Comparison of ENCODE assay signal across 23 mouse cellular contexts in the genomic region with DNA sequence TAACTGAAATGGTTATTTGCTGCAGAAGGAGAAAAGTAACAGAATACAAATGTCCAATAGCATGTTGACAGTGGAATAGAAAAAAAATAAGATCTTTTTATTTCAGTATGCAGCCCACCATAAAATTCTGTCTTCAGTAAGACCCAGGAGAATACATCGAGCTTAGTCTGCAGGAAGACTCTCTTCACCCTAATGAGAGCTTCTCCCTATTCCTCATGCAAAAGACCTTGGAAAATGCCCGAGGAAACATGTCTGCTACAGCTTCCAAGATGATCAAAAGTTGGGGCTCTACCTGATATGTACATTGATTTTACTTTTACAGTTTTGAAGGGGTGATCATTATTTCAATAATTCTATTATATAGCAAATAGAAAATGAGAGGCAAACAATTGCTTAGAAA.
A peak's percentile ranks its signal among the peaks of the same experiment; 100 is the strongest.
DNase-seq lines count a peak whose midpoint lies in the region; ATAC-seq lines count a peak whose summit lies in the region.
"Had no signal": no experiment of that assay in that cellular context is flagged by ENCODE, and none has a peak within 500 bp of the region (broad histone marks: within the 10 kb centered on the region; RNA-seq: fewer than 3 reads in every experiment).

No protein-coding gene starts in this region.

- 70% methylated on average over 2 of the region's 2 CpGs for WGBS in midbrain, embryonic 12.5 days
- WGBS in midbrain, embryonic 10.5 days = 83% methylated on average over 2 of the region's 2 CpGs
- WGBS in midbrain, embryonic 14.5 days = 34% methylated on average over 2 of the region's 2 CpGs
- WGBS in midbrain, embryonic 11.5 days = 73% methylated on average over 2 of the region's 2 CpGs
- 35% methylated on average over 2 of the region's 2 CpGs for WGBS in midbrain, embryonic 16.5 days

- peaks cover 3% of the 10 kb centered on the region; the same call in 1 of the 2 replicates for H3K4me1 ChIP-seq in midbrain, embryonic 12.5 days
- peaks cover 8% of the 10 kb centered on the region; the same call in 1 of the 2 replicates for H3K4me1 ChIP-seq in midbrain, embryonic 10.5 days
- H3K4me1 ChIP-seq in midbrain, embryonic 14.5 days (ENCODE audit: control insufficient read depth, insufficient read depth, low read length) = peaks cover 16% of the 10 kb centered on the region
- peaks cover 3% of the 10 kb centered on the region; the same call in 1 of the 2 replicates for H3K4me1 ChIP-seq in midbrain, embryonic 11.5 days (ENCODE audit: control insufficient read depth, insufficient read depth, low read length)
- peaks cover 11% of the 10 kb centered on the region; the same call in 1 of the 2 replicates for H3K4me1 ChIP-seq in midbrain, embryonic 16.5 days (ENCODE audit: control insufficient read depth, insufficient read depth, low read length)
- H3K4me1 ChIP-seq: embryonic facial prominence, embryonic 13.5 days; embryonic facial prominence, embryonic 15.5 days had no signal

- H3K9me3 ChIP-seq in midbrain, embryonic 12.5 days = no peaks in the 10 kb centered on the region
- H3K9me3 ChIP-seq in midbrain, embryonic 10.5 days (replicated peaks) = no peaks in the 10 kb centered on the region
- no peaks in the 10 kb centered on the region for H3K9me3 ChIP-seq in midbrain, embryonic 14.5 days (ENCODE audit: control insufficient read depth, low read length)
- H3K9me3 ChIP-seq in midbrain, embryonic 11.5 days (ENCODE audit: control insufficient read depth, low read length) = no peaks in the 10 kb centered on the region
- H3K9me3 ChIP-seq in midbrain, embryonic 16.5 days (replicated peaks; ENCODE audit: control insufficient read depth, low read length, poor library complexity, severe bottlenecking) = no peaks in the 10 kb centered on the region
- H3K9me3 ChIP-seq: embryonic facial prominence, embryonic 13.5 days; embryonic facial prominence, embryonic 15.5 days; forebrain, embryonic 10.5 days; forebrain, embryonic 12.5 days had no signal

- H3K4me2 ChIP-seq in midbrain, embryonic 12.5 days (replicated peaks) = no peak overlapping the region
- no peak overlapping the region for H3K4me2 ChIP-seq in midbrain, embryonic 14.5 days (ENCODE audit: low read length)
- H3K4me2 ChIP-seq in midbrain, embryonic 11.5 days = no peak overlapping the region
- no peak overlapping the region for H3K4me2 ChIP-seq in midbrain, embryonic 16.5 days (ENCODE audit: low read length)
- H3K4me2 ChIP-seq: embryonic facial prominence, embryonic 13.5 days; embryonic facial prominence, embryonic 15.5 days; forebrain, embryonic 12.5 days had no signal

- intact Hi-C loops in gastrocnemius, postnatal 36 days (cut with DNase I) = no loop called here

- ATAC-seq in midbrain, embryonic 12.5 days (ENCODE audit: low FRiP score, low read depth) = no peak
- ATAC-seq in midbrain, embryonic 14.5 days (ENCODE audit: low FRiP score, low TSS enrichment) = no peak
- ATAC-seq in midbrain, embryonic 11.5 days (ENCODE audit: low FRiP score) = no peak
- 0 out of 2 replicates have a peak, but pooled peaks have one; percentile 48 for ATAC-seq in midbrain, embryonic 16.5 days
- ATAC-seq: activated CD4-positive, CD25-positive, alpha-beta regulatory T cell, adult 4 months; CD4-positive, CD25-positive, alpha-beta regulatory T cell, adult 4 months; forebrain, embryonic 14.5 days; forebrain, embryonic 16.5 days; Patski had no signal

- H3K4me3 ChIP-seq in midbrain, embryonic 12.5 days = no peak overlapping the region
- H3K4me3 ChIP-seq in midbrain, embryonic 10.5 days = no peak overlapping the region
- no peak overlapping the region for H3K4me3 ChIP-seq in midbrain, embryonic 14.5 days (replicated peaks; ENCODE audit: low read depth, low read length)
- no peak overlapping the region for H3K4me3 ChIP-seq in midbrain, embryonic 11.5 days (ENCODE audit: low read depth, low read length)
- no peak overlapping the region for H3K4me3 ChIP-seq in midbrain, embryonic 16.5 days (ENCODE audit: low read depth, low read length)
- H3K4me3 ChIP-seq: embryonic facial prominence, embryonic 13.5 days; embryonic facial prominence, embryonic 15.5 days; erythroblast, embryonic 14.5 days; forebrain, embryonic 10.5 days; forebrain, embryonic 12.5 days had no signal

- no peak overlapping the region for H3K9ac ChIP-seq in midbrain, embryonic 12.5 days (replicated peaks)
- no peak overlapping the region for H3K9ac ChIP-seq in midbrain, embryonic 14.5 days (replicated peaks; ENCODE audit: low read length)
- no peak overlapping the region for H3K9ac ChIP-seq in midbrain, embryonic 11.5 days (ENCODE audit: low read length)
- H3K9ac ChIP-seq in midbrain, embryonic 16.5 days (ENCODE audit: low read depth, low read length) = no peak overlapping the region
- H3K9ac ChIP-seq: embryonic facial prominence, embryonic 13.5 days; embryonic facial prominence, embryonic 15.5 days; forebrain, embryonic 12.5 days had no signal

- H3K36me3 ChIP-seq in midbrain, embryonic 12.5 days = no peaks in the 10 kb centered on the region
- no peaks in the 10 kb centered on the region for H3K36me3 ChIP-seq in midbrain, embryonic 10.5 days
- H3K36me3 ChIP-seq in midbrain, embryonic 14.5 days (ENCODE audit: control insufficient read depth, insufficient read depth, low read length) = no peaks in the 10 kb centered on the region
- no peaks in the 10 kb centered on the region for H3K36me3 ChIP-seq in midbrain, embryonic 11.5 days (ENCODE audit: control insufficient read depth, insufficient read depth, low read length)
- no peaks in the 10 kb centered on the region for H3K36me3 ChIP-seq in midbrain, embryonic 16.5 days (ENCODE audit: control insufficient read depth, insufficient read depth, low read length)
- H3K36me3 ChIP-seq: embryonic facial prominence, embryonic 13.5 days; embryonic facial prominence, embryonic 15.5 days; forebrain, embryonic 10.5 days; forebrain, embryonic 12.5 days; G1E had no signal

- no peak for DNase-seq in midbrain, embryonic 10.5 days (ENCODE audit: low spot score)
- peak; percentile 53 for DNase-seq in midbrain, embryonic 14.5 days
- no peak for DNase-seq in midbrain, embryonic 11.5 days (ENCODE audit: low spot score, missing footprints)
- DNase-seq in gastrocnemius, postnatal 36 days = no peak
- DNase-seq: adrenal gland, adult 8-10 months; adrenal gland, postnatal 14 days; adrenal gland, postnatal 36 days; B cell, adult 2 months; embryo, embryonic 11 days had no signal

- H3K27me3 ChIP-seq in midbrain, embryonic 12.5 days = no peaks in the 10 kb centered on the region
- H3K27me3 ChIP-seq in midbrain, embryonic 10.5 days (ENCODE audit: low read depth, poor library complexity, severe bottlenecking) = no peaks in the 10 kb centered on the region
- H3K27me3 ChIP-seq in midbrain, embryonic 14.5 days (ENCODE audit: control insufficient read depth, insufficient read depth, low read length) = no peaks in the 10 kb centered on the region
- H3K27me3 ChIP-seq in midbrain, embryonic 11.5 days (ENCODE audit: control insufficient read depth, insufficient read depth, low read length) = no peaks in the 10 kb centered on the region
- no peaks in the 10 kb centered on the region for H3K27me3 ChIP-seq in midbrain, embryonic 16.5 days (ENCODE audit: control insufficient read depth, insufficient read depth, low read depth, low read length)
- H3K27me3 ChIP-seq: CH12.LX; embryonic facial prominence, embryonic 13.5 days; embryonic facial prominence, embryonic 15.5 days; forebrain, embryonic 12.5 days; Patski had no signal

- H3K27ac ChIP-seq in midbrain, embryonic 12.5 days (replicated peaks) = peak overlapping the region; percentile 31; the same call in 1 of the 2 replicates
- no peak overlapping the region for H3K27ac ChIP-seq in midbrain, embryonic 10.5 days (replicated peaks)
- H3K27ac ChIP-seq in midbrain, embryonic 14.5 days (replicated peaks; ENCODE audit: low read depth, low read length) = 0 out of 2 replicates have a peak overlapping the region, but pooled peaks have one; percentile 13
- H3K27ac ChIP-seq in midbrain, embryonic 11.5 days (ENCODE audit: low read depth, low read length) = no peak overlapping the region
- H3K27ac ChIP-seq in midbrain, embryonic 16.5 days (ENCODE audit: low read length) = no peak overlapping the region
- H3K27ac ChIP-seq: embryonic facial prominence, embryonic 13.5 days; embryonic facial prominence, embryonic 15.5 days; forebrain, embryonic 10.5 days; forebrain, embryonic 12.5 days had no signal

Comparison
In these comparisons a context has a peak if more than half of its experiments do, and no peak if none do; other contexts are left out.
1. H3K27ac ChIP-seq: peak in midbrain, embryonic 12.5 days (single experiment) and midbrain, embryonic 14.5 days (single experiment); none in midbrain, embryonic 10.5 days (single experiment), midbrain, embryonic 11.5 days (single experiment) and midbrain, embryonic 16.5 days (single experiment).